Mouse (Mus musculus): Measurements from ENCODE around the gene Rpp14. TPM values are rescaled to one million over a fixed set of nuclear protein-coding genes. Genes with fewer than 3 reads are reported as not detected.

Rpp14 gene
- total and polyA plus RNA-seq, 3 experiments, result 11.2 to 29.7 (median 23.1) TPM

DNA sequence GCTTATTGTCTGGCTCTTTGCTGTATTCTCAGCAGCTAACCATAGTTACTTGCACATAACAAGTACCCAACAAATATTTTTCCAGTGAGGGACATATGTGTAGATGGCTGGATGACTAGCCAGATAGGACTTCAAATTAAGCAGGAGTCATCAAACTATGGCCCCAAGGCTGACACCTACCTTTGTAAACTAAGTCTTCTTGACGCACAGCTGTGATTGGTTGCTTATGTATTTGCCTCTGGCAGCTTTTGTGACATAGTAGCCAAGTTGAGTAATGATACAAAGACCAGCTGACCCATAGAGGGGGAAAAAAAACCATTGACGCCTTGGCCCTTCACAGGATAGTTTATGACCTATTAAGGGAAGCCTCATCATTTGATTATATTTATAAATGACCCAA is 38.0 kb upstream of the Rpp14 start:
- 91% methylated on average over 2 of the region's 2 CpGs for WGBS
- H3K4me1 ChIP-seq (ENCODE audit: control insufficient read depth, insufficient read depth, low read length), result peaks cover 3% of the 10 kb centered on the region; the same call in 1 of the 2 replicates
- no peak for DNase-seq
- intact Hi-C loops (cut with DNase I), result loop anchor here (5.0 kb wide), 1 partner anchor 225 kb away; the partner anchor contains the start of gene Flnb
- H3K79me2 ChIP-seq (replicated peaks; ENCODE audit: control insufficient read depth, insufficient read depth, low read length), result no peaks in the 10 kb centered on the region
- no peaks in the 10 kb centered on the region for H3K36me3 ChIP-seq (ENCODE audit: control insufficient read depth, insufficient read depth, low read length)
- no peak overlapping the region for H3K27ac ChIP-seq
- no peak overlapping the region for H3K9ac ChIP-seq (ENCODE audit: low read depth, low read length)
- H3K4me3 ChIP-seq, result no peak overlapping the region
- TF ChIP-seq EP300 (IDR thresholded peaks at IDR 0.05; ENCODE audit: insufficient read depth, low read depth, low read length), result no peak
- TF ChIP-seq POLR2A (IDR thresholded peaks at IDR 0.05; ENCODE audit: insufficient read depth, low read depth, low read length), result no peak
- no peak for TF ChIP-seq CTCF (IDR thresholded peaks at IDR 0.05)
- H3K27me3 ChIP-seq (ENCODE audit: control insufficient read depth, insufficient read depth, low read length), result no peaks in the 10 kb centered on the region

GRCm38 (mm10) chr14:8042577-8042976 is 37.6 kb upstream of the Rpp14 start:
- no peaks in the 10 kb centered on the region for H3K36me3 ChIP-seq (ENCODE audit: control insufficient read depth, insufficient read depth, low read length)
- no peak overlapping the region for H3K9ac ChIP-seq (ENCODE audit: low read depth, low read length)
- H3K79me2 ChIP-seq (replicated peaks; ENCODE audit: control insufficient read depth, insufficient read depth, low read length), result no peaks in the 10 kb centered on the region
- 96% methylated on average over 9 of the region's 9 CpGs for WGBS
- no peaks in the 10 kb centered on the region for H3K27me3 ChIP-seq (ENCODE audit: control insufficient read depth, insufficient read depth, low read length)
- H3K4me1 ChIP-seq (ENCODE audit: control insufficient read depth, insufficient read depth, low read length), result peaks cover 3% of the 10 kb centered on the region; the same call in 1 of the 2 replicates
- TF ChIP-seq POLR2A (IDR thresholded peaks at IDR 0.05; ENCODE audit: insufficient read depth, low read depth, low read length), result no peak
- no peak for TF ChIP-seq CTCF (IDR thresholded peaks at IDR 0.05)
- TF ChIP-seq EP300 (IDR thresholded peaks at IDR 0.05; ENCODE audit: insufficient read depth, low read depth, low read length), result no peak
- intact Hi-C loops (cut with DNase I), result loop anchor here (5.0 kb wide), 1 partner anchor 225 kb away; the partner anchor contains the start of gene Flnb
- H3K4me3 ChIP-seq, result no peak overlapping the region
- no peak overlapping the region for H3K27ac ChIP-seq
- no peak for DNase-seq

GRCm38 (mm10) chr14:8044330-8044729 is 35.8 kb upstream of the Rpp14 start:
- no peaks in the 10 kb centered on the region for H3K36me3 ChIP-seq (ENCODE audit: control insufficient read depth, insufficient read depth, low read length)
- WGBS, result 59% methylated on average over 8 of the region's 8 CpGs

DNA sequence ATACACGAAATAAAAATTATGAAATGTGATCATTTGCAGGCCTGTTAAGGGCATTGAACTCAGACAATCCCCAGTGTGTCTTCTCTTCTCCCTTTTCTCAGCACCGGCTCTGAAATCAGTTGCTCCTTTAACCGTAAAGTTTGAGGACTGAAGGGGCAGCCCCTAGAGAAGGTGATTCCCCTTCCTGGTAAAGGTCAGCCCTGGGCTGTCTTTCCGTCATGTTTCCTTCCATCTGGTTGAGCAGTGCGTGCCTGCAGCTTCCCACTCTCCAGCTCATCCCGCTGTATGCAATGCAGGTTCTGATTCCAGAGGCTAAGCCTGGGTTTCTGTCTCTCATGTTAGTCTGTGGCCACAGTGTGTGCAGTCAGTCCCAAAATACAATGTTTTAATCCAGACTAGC is 35.4 kb upstream of the Rpp14 start:
- intact Hi-C loops (cut with DNase I), result loop anchor here (1.0 to 5.0 kb wide), 3 partner anchors 47 to 227 kb away; partner anchors contain the start of gene Flnb
- Histone ChIP-seq H3K27me3 (ENCODE audit: control insufficient read depth, insufficient read depth, low read length) (no peaks in the 10 kb centered on the region), H3K36me3 (ENCODE audit: control insufficient read depth, insufficient read depth, low read length) (no peaks in the 10 kb centered on the region), H3K4me1 (ENCODE audit: control insufficient read depth, insufficient read depth, low read length) (peaks cover 1% of the 10 kb centered on the region; the same call in 1 of the 2 replicates), H3K4me3 (no peak overlapping the region), H3K79me2 (replicated peaks; ENCODE audit: control insufficient read depth, insufficient read depth, low read length) (no peaks in the 10 kb centered on the region), H3K27ac (no peak overlapping the region), H3K9ac (ENCODE audit: low read depth, low read length) (no peak overlapping the region)
- no peak for TF ChIP-seq POLR2A (IDR thresholded peaks at IDR 0.05; ENCODE audit: insufficient read depth, low read depth, low read length)
- TF ChIP-seq EP300 (IDR thresholded peaks at IDR 0.05; ENCODE audit: insufficient read depth, low read depth, low read length), result no peak
- no peak for TF ChIP-seq CTCF (IDR thresholded peaks at IDR 0.05)
- DNase-seq, result no peak
- WGBS, result 87% methylated on average over 6 of the region's 6 CpGs

More at GRCm38 (mm10) chr14:8044330-8044729, 35.8 kb upstream of the Rpp14 start:
- peak; percentile 80 for TF ChIP-seq CTCF (IDR thresholded peaks at IDR 0.05)
- no peak for TF ChIP-seq POLR2A (IDR thresholded peaks at IDR 0.05; ENCODE audit: insufficient read depth, low read depth, low read length)
- TF ChIP-seq EP300 (IDR thresholded peaks at IDR 0.05; ENCODE audit: insufficient read depth, low read depth, low read length), result no peak
- DNase-seq, result peak in 1 of 2 experiments; percentile 10
- no peak overlapping the region for H3K27ac ChIP-seq
- H3K79me2 ChIP-seq (replicated peaks; ENCODE audit: control insufficient read depth, insufficient read depth, low read length), result no peaks in the 10 kb centered on the region
- intact Hi-C loops (cut with DNase I), result loop anchor here (1.0 to 5.0 kb wide), 3 partner anchors 47 to 227 kb away; partner anchors contain the start of gene Flnb
- no peak overlapping the region for H3K9ac ChIP-seq (ENCODE audit: low read depth, low read length)
- peaks cover 3% of the 10 kb centered on the region; the same call in 1 of the 2 replicates for H3K4me1 ChIP-seq (ENCODE audit: control insufficient read depth, insufficient read depth, low read length)
- no peak overlapping the region for H3K4me3 ChIP-seq
- H3K27me3 ChIP-seq (ENCODE audit: control insufficient read depth, insufficient read depth, low read length), result no peaks in the 10 kb centered on the region

- TF ChIP-seq POLR2A (IDR thresholded peaks at IDR 0.05; ENCODE audit: insufficient read depth, low read depth, low read length) (no peak), EP300 (IDR thresholded peaks at IDR 0.05; ENCODE audit: insufficient read depth, low read depth, low read length) (no peak), CTCF (IDR thresholded peaks at IDR 0.05) (no peak)
- Histone ChIP-seq H3K36me3 (ENCODE audit: control insufficient read depth, insufficient read depth, low read length) (no peaks in the 10 kb centered on the region), H3K27me3 (ENCODE audit: control insufficient read depth, insufficient read depth, low read length) (no peaks in the 10 kb centered on the region), H3K27ac (no peak overlapping the region), H3K4me1 (ENCODE audit: control insufficient read depth, insufficient read depth, low read length) (no peaks in the 10 kb centered on the region; the same call in 1 of the 2 replicates), H3K79me2 (replicated peaks; ENCODE audit: control insufficient read depth, insufficient read depth, low read length) (no peaks in the 10 kb centered on the region), H3K9ac (ENCODE audit: low read depth, low read length) (no peak overlapping the region), H3K4me3 (no peak overlapping the region)
- DNase-seq, result peak in 1 of 2 experiments; percentile 3
- intact Hi-C loops (cut with DNase I), result no loop called here
- WGBS, result 87% methylated on average over 11 of the region's 11 CpGs
Measured at GRCm38 (mm10) chr14:8045187-8045846, 34.9 kb upstream of the Rpp14 start.

DNA sequence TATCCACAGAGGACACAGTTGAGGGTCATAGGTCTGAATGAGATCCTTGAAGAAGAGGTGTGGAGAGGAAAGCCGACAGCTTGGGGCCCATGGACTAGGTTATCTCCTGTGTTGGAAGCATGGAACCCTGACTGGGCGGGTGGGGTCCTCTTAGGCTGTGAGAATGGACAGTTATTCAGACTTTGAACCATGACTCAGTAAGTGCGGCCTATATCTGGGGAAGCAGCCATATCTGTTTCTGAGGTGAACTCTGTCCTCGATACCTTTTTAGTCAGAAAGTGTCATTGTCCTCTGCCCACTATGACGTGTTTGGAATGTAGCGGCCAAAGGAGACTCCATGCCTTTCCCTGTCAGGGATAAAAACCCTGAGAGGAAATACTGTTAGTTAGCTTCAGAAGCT is 33.3 kb upstream of the Rpp14 start:
- TF ChIP-seq POLR2A (IDR thresholded peaks at IDR 0.05; ENCODE audit: insufficient read depth, low read depth, low read length) (no peak), CTCF (IDR thresholded peaks at IDR 0.05) (no peak), EP300 (IDR thresholded peaks at IDR 0.05; ENCODE audit: insufficient read depth, low read depth, low read length) (no peak)
- Histone ChIP-seq H3K9ac (ENCODE audit: low read depth, low read length) (no peak overlapping the region), H3K4me1 (ENCODE audit: control insufficient read depth, insufficient read depth, low read length) (no peaks in the 10 kb centered on the region), H3K4me3 (no peak overlapping the region), H3K36me3 (ENCODE audit: control insufficient read depth, insufficient read depth, low read length) (no peaks in the 10 kb centered on the region), H3K27ac (no peak overlapping the region), H3K79me2 (replicated peaks; ENCODE audit: control insufficient read depth, insufficient read depth, low read length) (no peaks in the 10 kb centered on the region), H3K27me3 (ENCODE audit: control insufficient read depth, insufficient read depth, low read length) (no peaks in the 10 kb centered on the region)
- intact Hi-C loops (cut with DNase I), result no loop called here
- WGBS, result 95% methylated on average over 6 of the region's 6 CpGs
- no peak for DNase-seq
